Mouse (Mus musculus): ENCODE results near the gene Fdxr. TPM values are rescaled to one million over a fixed set of nuclear protein-coding genes. Genes with fewer than 3 reads are reported as not detected.

Fdxr gene
- total RNA-seq, 2 experiments from 2014 or later: 5.0 to 5.7 TPM

DNA sequence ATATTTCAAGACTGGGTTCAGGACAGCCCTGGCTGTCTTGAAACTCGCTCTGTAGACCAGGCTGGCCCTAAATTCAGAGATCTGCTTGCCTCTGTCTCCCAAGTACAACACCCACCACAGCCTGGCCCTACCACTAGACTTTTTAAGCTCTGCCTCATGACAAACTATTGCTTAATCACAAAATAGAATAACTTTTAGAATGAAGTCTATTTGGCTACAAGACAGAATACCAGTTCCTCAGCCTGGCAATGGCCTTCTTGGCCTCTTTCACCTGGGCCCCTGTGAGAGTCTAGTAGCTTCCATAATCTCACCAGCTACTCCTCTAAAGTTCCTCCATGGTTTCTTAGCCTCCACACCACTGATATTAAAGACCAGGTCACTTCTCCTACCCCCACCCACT lies 13.5 kb upstream of the Fdxr start:
- no peak for DNase-seq

DNA sequence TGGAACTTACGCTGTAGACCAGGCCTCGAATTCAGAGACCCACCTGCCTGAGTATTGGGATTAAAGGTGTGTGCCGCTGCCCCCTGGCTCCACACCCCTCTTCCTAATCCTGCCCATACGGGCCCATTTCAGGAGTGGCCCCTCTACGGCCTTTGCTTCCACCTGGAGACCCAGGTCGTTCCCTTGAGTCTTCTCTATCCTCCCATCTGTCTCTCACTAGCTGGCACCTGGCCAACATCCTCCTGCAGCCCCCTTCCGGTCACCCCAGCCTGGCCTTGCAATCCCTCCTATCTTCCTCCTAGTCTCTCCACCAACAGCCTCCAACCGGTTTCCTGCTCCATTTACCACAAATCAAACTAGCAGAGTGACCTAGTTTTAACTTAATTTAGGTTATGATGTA lies 13.0 kb upstream of the Fdxr start:
- no peak for DNase-seq

DNA sequence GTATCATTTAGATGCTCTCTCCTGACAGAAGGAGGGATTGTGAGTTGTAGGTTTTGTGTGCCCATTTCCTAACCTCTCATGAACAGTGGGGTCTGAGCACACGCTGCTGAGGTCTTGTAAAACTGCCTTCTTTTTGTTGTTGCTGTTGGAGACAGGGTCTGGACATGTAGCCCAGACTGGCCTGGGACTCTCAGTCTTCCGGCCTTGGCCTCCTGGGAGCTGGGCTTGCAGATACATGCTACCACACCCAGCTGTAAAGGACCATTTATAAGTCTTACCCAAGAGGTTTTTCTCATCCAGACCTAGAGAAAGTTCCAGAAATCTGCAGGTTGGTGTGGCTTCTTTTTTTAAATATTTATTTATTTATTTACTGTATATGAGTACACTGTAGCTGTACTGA lies 11.5 kb upstream of the Fdxr start:
- DNase-seq: no peak

GRCm38 (mm10) chr11:115287386-115287785 lies 10.5 kb upstream of the Fdxr start:
- no peak for DNase-seq

GRCm38 (mm10) chr11:115286201-115286993 lies 9.5 kb upstream of the Fdxr start:
- no peak for DNase-seq

GRCm38 (mm10) chr11:115285282-115285681 lies 8.4 kb upstream of the Fdxr start:
- no peak for DNase-seq

- DNase-seq: no peak
These were observed 7.2 kb upstream of the Fdxr start for GRCm38 (mm10) chr11:115283891-115284620.

- no peak for DNase-seq
These were observed 6.6 kb upstream of the Fdxr start for GRCm38 (mm10) chr11:115283486-115283765.

DNA sequence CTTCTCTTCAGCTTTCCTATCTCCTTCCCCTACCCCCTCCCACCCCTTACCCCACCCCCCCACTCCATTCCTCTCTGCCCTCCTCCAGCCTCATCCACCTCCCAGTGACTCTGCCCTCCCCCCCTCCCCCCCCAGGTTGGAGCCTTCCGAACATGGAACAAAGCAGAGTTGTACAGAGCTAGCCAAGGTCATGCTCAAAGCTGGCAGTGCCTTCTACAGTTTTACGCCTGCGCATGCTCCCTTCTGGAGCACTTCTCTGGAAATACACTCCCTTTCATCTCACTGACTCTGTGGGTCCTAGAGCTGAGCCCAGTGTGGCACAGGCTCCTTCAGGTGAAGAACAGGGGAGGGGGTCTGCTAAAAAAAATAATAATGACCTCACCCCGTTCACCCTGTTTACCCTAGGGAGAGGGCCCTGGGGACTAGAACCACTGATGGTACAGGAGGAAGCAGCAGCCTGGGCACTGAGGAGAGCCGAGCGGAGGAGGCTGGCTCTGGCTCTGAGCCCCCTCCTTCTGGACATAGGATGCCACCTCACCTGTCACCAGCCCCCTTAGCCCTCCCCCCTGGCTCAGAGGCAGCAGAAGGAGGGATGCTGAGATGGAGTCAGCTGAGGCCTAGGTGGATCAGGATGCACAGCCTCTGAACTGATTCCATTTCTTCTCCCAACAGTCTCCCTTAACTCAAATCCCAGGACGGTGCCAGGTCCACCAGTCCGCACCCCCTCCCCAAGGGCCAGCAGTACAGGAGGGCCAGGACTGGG lies 6.1 kb upstream of the Fdxr start:
- no peak for DNase-seq

DNA sequence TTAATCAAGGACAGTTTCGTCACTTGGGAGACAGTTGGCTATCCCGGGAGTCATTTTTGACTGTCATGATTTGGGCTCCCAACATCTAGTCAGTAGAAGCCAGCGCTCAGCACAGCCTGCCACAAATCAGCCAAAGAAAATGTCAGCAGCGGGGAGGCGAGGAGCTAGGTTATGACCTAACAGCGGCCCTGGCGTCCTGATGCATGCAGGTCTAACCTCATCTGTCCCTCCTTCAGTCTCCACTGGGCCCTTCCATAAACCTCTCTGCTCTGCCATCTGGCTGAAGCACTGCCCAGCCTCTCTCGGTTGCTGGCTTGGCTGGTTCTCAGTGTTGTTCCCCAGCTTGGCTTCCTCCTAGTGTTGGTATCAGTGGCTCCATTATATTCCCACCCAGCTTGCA lies 5.4 kb upstream of the Fdxr start:
- no peak for DNase-seq

GRCm38 (mm10) chr11:115279726-115280125 lies 2.9 kb upstream of the Fdxr start:
- no peak for DNase-seq

DNA sequence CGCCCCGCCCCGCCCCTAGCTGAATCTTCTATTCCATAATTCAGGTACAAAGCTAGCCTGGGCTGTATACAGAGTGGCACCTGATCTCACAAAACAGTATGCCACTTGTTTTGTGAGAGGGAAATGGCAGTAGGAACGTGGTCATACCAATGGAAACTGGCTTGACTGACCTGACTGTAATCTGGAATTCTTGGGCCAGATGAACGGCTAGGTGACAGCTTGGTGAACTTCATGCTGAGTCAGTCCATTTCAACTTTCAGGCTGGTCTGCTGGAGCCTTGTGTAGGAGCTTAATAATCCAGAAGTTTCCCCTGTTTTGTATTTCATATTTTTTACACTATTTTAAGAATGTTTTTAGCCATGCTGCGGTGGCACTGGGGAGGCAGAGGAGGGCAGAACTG lies 1.3 kb upstream of the Fdxr start:
- DNase-seq: no peak

- DNase-seq: no peak
These were observed 740 bp upstream of the Fdxr start for GRCm38 (mm10) chr11:115277604-115277975.

GRCm38 (mm10) chr11:115275954-115276353 lies 896 bp downstream of the Fdxr start:
- DNase-seq: no peak

- DNase-seq: no peak
These were observed 1.3 kb downstream of the Fdxr start for GRCm38 (mm10) chr11:115275509-115275908.

- no peak for DNase-seq
These were observed 2.1 kb downstream of the Fdxr start for GRCm38 (mm10) chr11:115274771-115275170.

DNA sequence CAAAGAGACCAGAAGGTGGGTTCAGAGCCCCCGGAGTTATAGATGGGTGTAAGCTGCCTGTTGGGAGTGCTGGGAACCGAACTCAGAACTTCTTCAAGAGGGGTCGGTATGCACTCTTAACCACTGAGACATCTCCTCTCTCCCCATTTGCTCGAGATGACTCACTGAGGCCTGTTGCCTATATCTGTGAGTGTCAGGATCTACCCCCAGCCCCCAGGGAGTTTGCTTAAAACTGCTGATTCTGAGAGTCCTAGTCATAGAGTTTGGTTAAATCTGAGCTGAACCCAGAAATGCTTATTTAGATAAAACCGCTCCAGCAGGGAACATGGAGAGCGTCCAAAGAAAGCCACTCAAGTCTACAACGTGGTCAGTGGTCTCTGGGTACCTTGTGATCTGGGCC lies 2.7 kb downstream of the Fdxr start:
- no peak for DNase-seq

DNA sequence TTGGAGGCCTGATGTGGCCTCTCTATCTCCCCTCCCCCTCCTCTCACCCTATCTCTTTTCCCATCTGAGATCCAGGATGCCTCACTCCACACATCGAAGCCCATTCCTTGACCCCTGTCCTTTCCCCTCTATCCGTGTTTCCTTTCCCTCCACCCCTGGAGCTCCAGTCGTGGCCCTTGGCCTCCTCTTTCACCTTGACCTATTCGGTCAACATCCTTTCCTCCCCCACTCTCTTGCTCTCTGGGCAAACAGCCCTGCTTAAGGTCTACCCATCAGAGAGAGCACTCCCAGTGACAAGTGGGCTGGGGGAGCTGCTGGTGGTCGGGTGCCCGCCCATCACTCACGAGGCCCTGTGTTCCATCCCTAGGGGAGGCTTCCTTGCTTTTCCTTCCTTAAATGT lies 3.1 kb downstream of the Fdxr start:
- DNase-seq: no peak

GRCm38 (mm10) chr11:115272894-115273498 lies 3.9 kb downstream of the Fdxr start:
- no peak for DNase-seq

- DNase-seq: no peak
These were observed 5.4 kb downstream of the Fdxr start for GRCm38 (mm10) chr11:115271481-115271880.

DNA sequence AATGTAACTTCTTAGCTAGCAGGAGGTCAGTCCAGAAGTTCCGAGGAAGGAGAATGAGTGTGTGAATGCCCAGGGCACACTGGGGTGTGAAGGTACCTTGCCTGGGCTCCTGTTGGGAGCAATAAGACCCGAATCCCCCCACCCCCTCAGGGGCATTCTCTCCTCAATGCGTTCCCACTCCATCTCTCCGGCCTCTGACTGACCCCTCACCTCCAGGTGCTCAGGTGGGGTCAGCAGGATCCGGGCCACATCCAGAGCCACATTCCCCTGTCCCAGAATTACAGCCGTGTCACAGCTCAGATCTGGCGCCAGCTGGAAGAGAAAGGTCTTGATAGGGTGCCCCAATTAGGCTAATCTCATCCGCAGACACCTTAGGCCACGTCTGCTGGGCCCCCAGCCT lies 5.8 kb downstream of the Fdxr start:
- no peak for DNase-seq

- peak; percentile 78 for DNase-seq
These were observed 6.5 kb downstream of the Fdxr start for GRCm38 (mm10) chr11:115270148-115270861.
